Mouse (Mus musculus): ENCODE data around the gene Trak2.

DNA sequence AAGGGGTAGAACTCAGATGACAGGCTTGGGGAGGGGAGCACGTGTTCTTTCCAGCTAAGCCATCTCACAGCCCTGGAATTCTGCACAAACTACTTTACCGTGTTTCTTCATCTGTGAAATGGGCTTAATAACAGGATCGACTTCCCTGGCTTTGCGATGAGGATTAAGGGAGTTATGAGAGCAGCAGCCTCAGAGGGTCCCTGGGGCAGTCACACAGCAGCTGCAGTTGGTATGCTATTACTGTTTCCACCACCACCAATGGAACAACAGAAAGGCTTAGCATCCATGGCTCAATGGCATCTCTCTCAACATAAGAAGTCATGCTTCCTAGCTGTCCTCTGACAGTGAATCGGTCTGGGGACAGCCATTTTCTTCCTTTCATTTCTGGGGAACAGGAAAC, 20.7 kb downstream of the Trak2 start:
- TF ChIP-seq POLR2A (IDR thresholded peaks at IDR 0.05; ENCODE audit: borderline replicate concordance, low read depth, low read length): no peak
- no peak for TF ChIP-seq CTCF (IDR thresholded peaks at IDR 0.05; ENCODE audit: low read depth, low read length)

Data from bone marrow macrophage, adult 2 months (primary cell).